Mouse (Mus musculus) liver, embryonic 11.5 days (tissue): ENCODE data around the gene Cryge. TPM values are rescaled to one million over a fixed set of nuclear protein-coding genes. Genes with fewer than 3 reads are reported as not detected.

Experiments used
- polyA plus RNA-seq: library from polyadenylated mRNA; unstranded; fragments of >200 nt; fragmentation: Nextera tagmentation; extraction: Ambion mirVana; gene quantifications from 2 replicates; pipeline ENCODE4 v1.2.1, GENCODE M21; 2014

Gene Cryge
- polyA plus RNA-seq, 1 experiment from 2014 or later, result not detected

Other genes starting within 250 kb of the Cryge start
- gene Plekhm3, start 94.3 kb downstream of the Cryge start, polyA plus RNA-seq, result 3.8 and 5.6 TPM in 2 replicates
- gene Akr1cl, start 18.4 kb downstream of the Cryge start, polyA plus RNA-seq, result 0.23 TPM in 1 of 2 replicates, not detected in the other
- gene Crygd, start 12.3 kb upstream of the Cryge start, polyA plus RNA-seq, result not detected in 2 replicates
- gene Crygc, start 22.5 kb upstream of the Cryge start, polyA plus RNA-seq, result not detected in 2 replicates
- not detected in 2 replicates for gene Crygb, start 31.1 kb upstream of the Cryge start, polyA plus RNA-seq
- not detected in 2 replicates for gene Cryga, start 52.2 kb upstream of the Cryge start, polyA plus RNA-seq
- gene Gm28845, start 68.4 kb upstream of the Cryge start, polyA plus RNA-seq, result not detected in 2 replicates
- 0.32 and 0.49 TPM in 2 replicates for gene D630023F18Rik, start 72.1 kb upstream of the Cryge start, polyA plus RNA-seq
- gene Idh1, start 135.4 kb upstream of the Cryge start, polyA plus RNA-seq, result 106 and 118 TPM in 2 replicates
- 9.8 and 10.7 TPM in 2 replicates for gene Pikfyve, start 135.5 kb upstream of the Cryge start, polyA plus RNA-seq
- not detected in 2 replicates for gene Pth2r, start 230.9 kb upstream of the Cryge start, polyA plus RNA-seq